Mouse (Mus musculus): Measurements from ENCODE around the gene Vipr2.

DNA sequence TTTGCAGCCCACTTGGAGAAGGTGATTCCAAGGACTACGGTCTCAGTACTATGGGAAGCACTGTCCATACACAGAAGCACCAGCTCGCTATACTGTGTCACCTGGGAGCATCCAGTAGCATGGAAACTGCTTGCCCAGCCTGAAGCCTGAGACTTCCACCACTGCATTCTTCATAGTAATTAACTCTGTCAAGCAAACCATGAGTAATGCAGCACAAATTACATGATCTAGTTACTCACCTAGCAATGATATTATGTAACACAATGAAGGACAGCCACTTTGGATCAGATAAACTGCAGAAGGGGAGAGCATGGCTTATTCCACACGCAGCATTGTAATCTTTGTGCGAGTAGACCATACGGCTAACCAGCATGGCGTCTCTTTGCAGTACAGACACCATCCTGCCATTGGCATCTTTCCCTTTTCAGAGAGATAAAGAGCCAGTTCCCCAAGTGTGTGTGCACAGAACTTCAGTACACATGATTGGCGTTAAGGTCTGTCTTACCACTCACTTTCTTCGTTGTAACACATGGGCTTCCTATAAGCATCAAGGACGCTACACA is 75.4 kb downstream of the Vipr2 start:
- TF ChIP-seq E2F4 (IDR thresholded peaks at IDR 0.05; ENCODE audit: insufficient read depth) (no peak), MYOG (IDR thresholded peaks at IDR 0.05; ENCODE audit: control insufficient read depth in 1 of 3, insufficient read depth in 1 of 3, insufficient read length in 2 of 3, low read depth in 2 of 3) (no peak), TCF3 (IDR thresholded peaks at IDR 0.05; ENCODE audit: insufficient read length, low read depth) (no peak), MYOD1 (IDR thresholded peaks at IDR 0.05; ENCODE audit: control insufficient read depth in 1 of 3, insufficient read length in 2 of 3, low read depth in 2 of 3) (no peak), MAX (IDR thresholded peaks at IDR 0.05; ENCODE audit: low read depth) (no peak)

Measured in myocyte (in vitro differentiated cells).